Mouse (Mus musculus) hindbrain, embryonic 11.5 days (tissue): ENCODE data around the gene Tcte3. TPM values are rescaled to one million over a fixed set of nuclear protein-coding genes. Genes with fewer than 3 reads are reported as not detected.
"Not testable (repeated sequence)": the region's sequence is repeated elsewhere in the genome, so short reads cannot be mapped to it uniquely, and the experiment has no call there.

Source experiments
- ATAC-seq: fragments of 200-750 bp; cut with Nextera tagmentation; 2 replicates; pipeline ENCODE4 v1.8.0; 2017; ENCODE audit warnings: mild to moderate bottlenecking, moderate TSS enrichment, moderate library complexity; ENCODE audit not compliant: low FRiP score
- DNase-seq: peaks from one replicate; pipeline ENCODE4 v3.0.0-alpha.2; 2015; ENCODE audit warnings: low spot score
- H3K27ac ChIP-seq: fragments of 300-500 bp; sonication (generic); 2 replicates; pipeline ENCODE4 v1.5.1; 2014; ENCODE audit warnings: mild to moderate bottlenecking, low read depth, low read length
- H3K27me3 ChIP-seq: fragments of 300-500 bp; sonication (generic); 2 replicates; pipeline ENCODE4 v1.6.1; 2014; ENCODE audit warnings: mild to moderate bottlenecking, low read length, moderate library complexity, mixed read lengths; ENCODE audit not compliant: control insufficient read depth, insufficient read depth
- H3K36me3 ChIP-seq: fragments of 300-500 bp; sonication (generic); 2 replicates; pipeline ENCODE4 v1.6.1; 2014; ENCODE audit warnings: mild to moderate bottlenecking, low read length, moderate library complexity, mixed read lengths; ENCODE audit not compliant: control insufficient read depth, insufficient read depth
- H3K4me1 ChIP-seq: fragments of 300-500 bp; sonication (generic); replicated peaks from 2 replicates; pipeline ENCODE4 v1.6.1; 2014; ENCODE audit warnings: low read length, mixed read lengths; ENCODE audit not compliant: control insufficient read depth, insufficient read depth
- H3K4me2 ChIP-seq: fragments of 300-500 bp; sonication (generic); replicated peaks from 2 replicates; pipeline ENCODE4 v1.6.1; 2014; ENCODE audit warnings: mild to moderate bottlenecking, low read depth, low read length
- H3K4me3 ChIP-seq: fragments of 300-500 bp; sonication (generic); 2 replicates; pipeline ENCODE4 v1.5.1; 2014; ENCODE audit warnings: low read depth, low read length
- H3K9ac ChIP-seq: fragments of 300-500 bp; sonication (generic); 2 replicates; pipeline ENCODE4 v1.6.1; 2014; ENCODE audit warnings: low read depth, low read length
- H3K9me3 ChIP-seq: fragments of 300-500 bp; sonication (generic); 2 replicates; pipeline ENCODE4 v1.6.1; 2016; ENCODE audit warnings: low read length; ENCODE audit not compliant: control insufficient read depth
- WGBS: fragments of 180-500 bp; shearing (Covaris S2); extraction: QIAGEN DNeasy Blood & Tissue Kit; methylation state at CpG from one replicate; pipeline ENCODE4 v1.1.7; 2014; 5-methylcytosine and 5-hydroxymethylcytosine counted together
- polyA plus RNA-seq: library from polyadenylated mRNA; unstranded; fragments of >200 nt; fragmentation: Nextera tagmentation; extraction: Ambion mirVana; gene quantifications from 2 replicates; pipeline ENCODE4 v1.2.1, GENCODE M21; 2014

Gene Tcte3
- polyA plus RNA-seq, 1 experiment from 2014 or later = not detected

GRCm38 (mm10) chr17:15053829-15054200 is 12.5 kb upstream of the Tcte3 start:
- not testable (repeated sequence) for DNase-seq, H3K36me3 ChIP-seq, H3K9me3 ChIP-seq, H3K27ac ChIP-seq, ATAC-seq, H3K4me1 ChIP-seq, H3K9ac ChIP-seq, H3K4me2 ChIP-seq, H3K27me3 ChIP-seq, H3K4me3 ChIP-seq
- WGBS = 92% methylated on average over 9 of the region's 13 CpGs

GRCm38 (mm10) chr17:15053183-15053828 is 12.0 kb upstream of the Tcte3 start:
- ATAC-seq, H3K4me3 ChIP-seq, H3K9me3 ChIP-seq, H3K9ac ChIP-seq, DNase-seq, H3K4me1 ChIP-seq, H3K4me2 ChIP-seq, H3K36me3 ChIP-seq, H3K27me3 ChIP-seq, H3K27ac ChIP-seq: not testable (repeated sequence)
- WGBS = 95% methylated on average over 5 of the region's 8 CpGs

GRCm38 (mm10) chr17:15052766-15053165 is 11.5 kb upstream of the Tcte3 start:
- H3K36me3 ChIP-seq, H3K9ac ChIP-seq, DNase-seq, H3K4me1 ChIP-seq, H3K9me3 ChIP-seq, H3K4me2 ChIP-seq, H3K4me3 ChIP-seq, H3K27ac ChIP-seq, ATAC-seq, H3K27me3 ChIP-seq: not testable (repeated sequence)
- WGBS = 60% methylated on average over 1 of the region's 1 CpGs

- H3K36me3 ChIP-seq, DNase-seq, H3K27ac ChIP-seq, H3K4me2 ChIP-seq, ATAC-seq, H3K27me3 ChIP-seq, H3K9me3 ChIP-seq, H3K4me1 ChIP-seq, H3K9ac ChIP-seq, H3K4me3 ChIP-seq: not testable (repeated sequence)
- no CpG with 5 or more reads among the region's 1 CpGs for WGBS
These were observed 9.1 kb upstream of the Tcte3 start for GRCm38 (mm10) chr17:15050338-15050737.

- DNase-seq, H3K4me1 ChIP-seq, H3K27me3 ChIP-seq, H3K9me3 ChIP-seq, H3K27ac ChIP-seq, H3K36me3 ChIP-seq, H3K4me3 ChIP-seq, H3K9ac ChIP-seq, H3K4me2 ChIP-seq, ATAC-seq: not testable (repeated sequence)
- no CpG with 5 or more reads among the region's 3 CpGs for WGBS
These were observed 833 bp downstream of the Tcte3 start for GRCm38 (mm10) chr17:15040455-15040854.

- not testable (repeated sequence) for H3K36me3 ChIP-seq, H3K4me3 ChIP-seq, H3K27ac ChIP-seq, H3K9ac ChIP-seq, H3K27me3 ChIP-seq, DNase-seq, H3K4me1 ChIP-seq, ATAC-seq, H3K9me3 ChIP-seq, H3K4me2 ChIP-seq
- WGBS = no CpG with 5 or more reads among the region's 4 CpGs
These were observed 9.9 kb downstream of the Tcte3 start for GRCm38 (mm10) chr17:15031414-15031813.

GRCm38 (mm10) chr17:15025513-15025912 is 15.8 kb downstream of the Tcte3 start:
- not testable (repeated sequence) for DNase-seq, H3K4me2 ChIP-seq, H3K4me1 ChIP-seq, H3K27me3 ChIP-seq, H3K9me3 ChIP-seq, H3K36me3 ChIP-seq, H3K27ac ChIP-seq, H3K9ac ChIP-seq, ATAC-seq, H3K4me3 ChIP-seq
- no CpG with 5 or more reads among the region's 6 CpGs for WGBS

GRCm38 (mm10) chr17:15024502-15025193 is 16.6 kb downstream of the Tcte3 start:
- not testable (repeated sequence) for H3K4me3 ChIP-seq, H3K36me3 ChIP-seq, H3K27me3 ChIP-seq, H3K4me1 ChIP-seq, H3K9ac ChIP-seq, H3K27ac ChIP-seq, H3K4me2 ChIP-seq, H3K9me3 ChIP-seq, DNase-seq
- no CpG with 5 or more reads among the region's 48 CpGs for WGBS
- peak; percentile 93 for ATAC-seq

- not testable (repeated sequence) for H3K27ac ChIP-seq, H3K36me3 ChIP-seq, H3K4me1 ChIP-seq, H3K9ac ChIP-seq, H3K4me3 ChIP-seq, H3K9me3 ChIP-seq, H3K4me2 ChIP-seq, DNase-seq, H3K27me3 ChIP-seq
- peak; percentile 75 for ATAC-seq
- WGBS = no CpG with 5 or more reads among the region's 97 CpGs
These were observed 17.3 kb downstream of the Tcte3 start for GRCm38 (mm10) chr17:15023878-15024492.
